18 mouse cellular contexts compared by ENCODE assay signal in genomic region chr19:21129653-21130052, GRCm38 (mm10).
"Had no signal": no experiment of that assay in that cellular context is flagged by ENCODE, and none has a peak within 500 bp of the region (broad histone marks: within the 10 kb centered on the region; RNA-seq: fewer than 3 reads in every experiment).

No protein-coding gene starts in this region.

- ATAC-seq: liver, postnatal 0 days; lung, postnatal 0 days; midbrain, embryonic 13.5 days; midbrain, embryonic 15.5 days had no signal

- H3K4me1 ChIP-seq: liver, embryonic 15.5 days; lung, embryonic 15.5 days; midbrain, embryonic 15.5 days; neural tube, embryonic 12.5 days; stomach, embryonic 15.5 days had no signal

- H3K9ac ChIP-seq: liver, embryonic 15.5 days; liver, postnatal 0 days; lung, embryonic 15.5 days; midbrain, embryonic 13.5 days; midbrain, embryonic 15.5 days; neural tube, embryonic 12.5 days; stomach, embryonic 15.5 days had no signal

- H3K27ac ChIP-seq: liver, embryonic 15.5 days; lung, embryonic 15.5 days; macrophage; midbrain, embryonic 13.5 days; midbrain, embryonic 15.5 days; neural tube, embryonic 12.5 days; stomach, embryonic 15.5 days; stomach, postnatal 0 days had no signal

- H3K4me2 ChIP-seq: liver, embryonic 15.5 days; lung, embryonic 15.5 days; midbrain, embryonic 13.5 days; midbrain, embryonic 15.5 days; neural tube, embryonic 12.5 days; stomach, embryonic 15.5 days had no signal

- DNase-seq: liver, postnatal 0 days; lung, adult 2 months; lung, postnatal 14 days; lung, postnatal 36 days; right cerebral cortex, postnatal 14 days; thymus, adult 2 months; thymus, postnatal 25 days; thymus, postnatal 4 days had no signal

- H3K36me3 ChIP-seq: liver, embryonic 15.5 days; lung, embryonic 15.5 days; midbrain, embryonic 13.5 days; midbrain, embryonic 15.5 days; neural tube, embryonic 12.5 days; stomach, embryonic 15.5 days had no signal

- H3K27me3 ChIP-seq: liver, embryonic 15.5 days; lung, embryonic 15.5 days; megakaryocyte, embryonic 14.5 days; midbrain, embryonic 13.5 days; midbrain, embryonic 15.5 days; neural tube, embryonic 12.5 days; stomach, embryonic 15.5 days had no signal

- H3K9me3 ChIP-seq: liver, embryonic 15.5 days; lung, embryonic 15.5 days; megakaryocyte, embryonic 14.5 days; midbrain, embryonic 13.5 days; midbrain, embryonic 15.5 days; neural tube, embryonic 12.5 days; stomach, embryonic 15.5 days had no signal

- H3K4me3 ChIP-seq: liver, embryonic 15.5 days; lung, embryonic 15.5 days; megakaryocyte, embryonic 14.5 days; midbrain, embryonic 13.5 days; midbrain, embryonic 15.5 days; neural tube, embryonic 12.5 days; stomach, embryonic 15.5 days had no signal
